ENCODE assay signal across 8 mouse cellular contexts in the genomic region with DNA sequence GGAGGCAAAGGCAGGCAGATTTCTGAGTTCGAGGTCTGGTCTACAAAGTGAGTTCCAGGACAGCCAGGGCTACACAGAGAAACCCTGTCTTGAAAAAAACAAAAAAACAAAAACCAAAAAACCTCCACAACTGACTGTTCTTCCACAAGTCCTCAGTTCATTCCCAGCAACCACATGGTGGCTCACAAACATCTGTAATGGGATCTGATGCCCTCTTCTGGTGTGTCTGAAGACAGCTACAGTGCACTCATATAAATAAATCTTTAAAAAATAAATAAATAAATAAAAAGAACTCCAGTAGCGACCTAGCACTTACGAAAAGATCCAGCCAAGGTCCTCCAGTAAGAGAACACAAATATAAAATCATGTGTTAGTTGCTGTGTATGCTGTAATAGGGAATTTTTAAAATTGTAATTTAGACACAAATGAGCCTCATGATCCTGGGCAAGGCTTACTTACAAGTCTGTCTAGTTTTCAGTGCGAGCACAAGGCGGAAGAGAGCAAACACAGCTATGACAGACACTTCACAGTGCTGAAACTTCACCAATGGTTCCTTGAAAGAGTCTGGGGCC. TPM values are rescaled to one million over a fixed set of nuclear protein-coding genes. Genes with fewer than 3 reads are reported as not detected.
DNase-seq lines count a peak whose midpoint lies in the region; ATAC-seq lines count a peak whose summit lies in the region.
"Had no signal": no experiment of that assay in that cellular context is flagged by ENCODE, and none has a peak within 500 bp of the region (broad histone marks: within the 10 kb centered on the region; RNA-seq: fewer than 3 reads in every experiment).

No protein-coding gene starts in this region.

- peaks cover 2% of the 10 kb centered on the region; the same call in 1 of the 2 replicates for H3K4me1 ChIP-seq in lung, embryonic 16.5 days (replicated peaks; ENCODE audit: control insufficient read depth, insufficient read depth, low read length)
- H3K4me1 ChIP-seq in embryonic facial prominence, embryonic 15.5 days: 0 out of 2 replicates have a peak, but pooled peaks cover 3% of the 10 kb centered on the region
- H3K4me1 ChIP-seq in limb, embryonic 12.5 days (replicated peaks): 0 out of 2 replicates have a peak, but pooled peaks cover 6% of the 10 kb centered on the region
- no peaks in the 10 kb centered on the region for H3K4me1 ChIP-seq in stomach, embryonic 14.5 days (ENCODE audit: control insufficient read depth, insufficient read depth, low read length)

- no peak for DNase-seq in lung, postnatal 36 days
- DNase-seq in layer of hippocampus, adult 18-20 months (ENCODE audit: low spot score in 2 of 2): no peak
- no peak for DNase-seq in thymus, postnatal 14 days

- H3K27ac ChIP-seq in lung, embryonic 16.5 days (ENCODE audit: low read length): peak overlapping the region; percentile 99
- H3K27ac ChIP-seq in embryonic facial prominence, embryonic 15.5 days (replicated peaks): peak overlapping the region; percentile 99
- H3K27ac ChIP-seq in limb, embryonic 12.5 days: peak overlapping the region; percentile 97
- H3K27ac ChIP-seq in stomach, embryonic 14.5 days (ENCODE audit: low read length): peak overlapping the region; percentile 99; the same call in 1 of the 2 replicates

- H3K9ac ChIP-seq in lung, embryonic 16.5 days (ENCODE audit: low read length): peak overlapping the region; percentile 93
- H3K9ac ChIP-seq in embryonic facial prominence, embryonic 15.5 days: peak overlapping the region; percentile 69
- peak overlapping the region; percentile 79 for H3K9ac ChIP-seq in limb, embryonic 12.5 days (replicated peaks)
- peak overlapping the region; percentile 77 for H3K9ac ChIP-seq in stomach, embryonic 14.5 days (replicated peaks; ENCODE audit: low read depth, low read length)

- peak overlapping the region; percentile 95 for H3K4me3 ChIP-seq in lung, embryonic 16.5 days (ENCODE audit: low read length)
- peak overlapping the region; percentile 89 for H3K4me3 ChIP-seq in embryonic facial prominence, embryonic 15.5 days (replicated peaks)
- H3K4me3 ChIP-seq in limb, embryonic 12.5 days (replicated peaks): peak overlapping the region; percentile 76
- peak overlapping the region; percentile 86 for H3K4me3 ChIP-seq in stomach, embryonic 14.5 days (ENCODE audit: low read depth, low read length)

- peaks cover 7% of the 10 kb centered on the region for H3K36me3 ChIP-seq in lung, embryonic 16.5 days (ENCODE audit: control insufficient read depth, insufficient read depth, low read length)
- H3K36me3 ChIP-seq in embryonic facial prominence, embryonic 15.5 days: peaks cover 17% of the 10 kb centered on the region
- peaks cover 30% of the 10 kb centered on the region for H3K36me3 ChIP-seq in limb, embryonic 12.5 days
- peaks cover 9% of the 10 kb centered on the region; the same call in 1 of the 2 replicates for H3K36me3 ChIP-seq in stomach, embryonic 14.5 days (ENCODE audit: control insufficient read depth, insufficient read depth, low read length)

- no peaks in the 10 kb centered on the region for H3K9me3 ChIP-seq in lung, embryonic 16.5 days (ENCODE audit: control insufficient read depth, low read length)
- no peaks in the 10 kb centered on the region for H3K9me3 ChIP-seq in embryonic facial prominence, embryonic 15.5 days (replicated peaks)
- no peaks in the 10 kb centered on the region for H3K9me3 ChIP-seq in limb, embryonic 12.5 days
- no peaks in the 10 kb centered on the region for H3K9me3 ChIP-seq in stomach, embryonic 14.5 days (ENCODE audit: control insufficient read depth, low read depth, low read length)

- H3K4me2 ChIP-seq in lung, embryonic 16.5 days (ENCODE audit: low read depth, low read length): peak overlapping the region; percentile 83
- peak overlapping the region; percentile 67 for H3K4me2 ChIP-seq in embryonic facial prominence, embryonic 15.5 days (replicated peaks)
- H3K4me2 ChIP-seq in limb, embryonic 12.5 days: peak overlapping the region; percentile 63
- H3K4me2 ChIP-seq in stomach, embryonic 14.5 days (replicated peaks; ENCODE audit: low read depth, low read length): peak overlapping the region; percentile 66

- ATAC-seq in lung, embryonic 16.5 days (ENCODE audit: low read depth): no peak
- no peak for ATAC-seq in embryonic facial prominence, embryonic 15.5 days (ENCODE audit: insufficient number of reproducible peaks, low FRiP score, low TSS enrichment, low read depth)
- no peak for ATAC-seq in limb, embryonic 12.5 days (ENCODE audit: insufficient number of reproducible peaks, insufficient read depth, low FRiP score, low TSS enrichment, low read depth)
- ATAC-seq in stomach, embryonic 14.5 days (ENCODE audit: insufficient number of reproducible peaks, insufficient read depth, low FRiP score, low read depth): no peak

- WGBS in lung, embryonic 16.5 days: 24% methylated on average over 5 of the region's 5 CpGs
- 35% methylated on average over 5 of the region's 5 CpGs for WGBS in embryonic facial prominence, embryonic 15.5 days
- 53% methylated on average over 5 of the region's 5 CpGs for WGBS in limb, embryonic 12.5 days
- WGBS in stomach, embryonic 14.5 days: 34% methylated on average over 5 of the region's 5 CpGs

- no peaks in the 10 kb centered on the region for H3K27me3 ChIP-seq in lung, embryonic 16.5 days (ENCODE audit: control insufficient read depth, insufficient read depth, low read depth, low read length)
- H3K27me3 ChIP-seq in embryonic facial prominence, embryonic 15.5 days: no peaks in the 10 kb centered on the region
- H3K27me3 ChIP-seq in limb, embryonic 12.5 days: no peaks in the 10 kb centered on the region
- no peaks in the 10 kb centered on the region for H3K27me3 ChIP-seq in stomach, embryonic 14.5 days (ENCODE audit: control insufficient read depth, insufficient read depth, low read length)

RNA-seq across cellular contexts. Expression of a gene that starts 0.9 kb away (rescaled TPM):
- 49.1 and 52.2 TPM in 2 replicates for polyA plus RNA-seq in lung, embryonic 16.5 days (2015; fragmentation: Nextera tagmentation; extraction: Ambion mirVana)
- 40.5 and 41.4 TPM in 2 replicates for polyA plus RNA-seq in embryonic facial prominence, embryonic 15.5 days (2015; fragmentation: Nextera tagmentation; extraction: Ambion mirVana)
- 62.9 and 66.1 TPM in 2 replicates for polyA plus RNA-seq in limb, embryonic 12.5 days (2016; fragmentation: Nextera tagmentation; extraction: Ambion mirVana)
- polyA plus RNA-seq in stomach, embryonic 14.5 days (2014; fragmentation: Nextera tagmentation; extraction: Ambion mirVana): 48.0 and 48.1 TPM in 2 replicates
- total RNA-seq in layer of hippocampus, adult 18-20 months (2021): 10 to 100 TPM; 16.7 to 18.7 TPM

RNA-seq across cellular contexts. Expression of a gene that starts 20.7 kb away (rescaled TPM):
- 995 and 1,031 TPM in 2 replicates for polyA plus RNA-seq in lung, embryonic 16.5 days (2015; fragmentation: Nextera tagmentation; extraction: Ambion mirVana)
- 826 and 839 TPM in 2 replicates for polyA plus RNA-seq in embryonic facial prominence, embryonic 15.5 days (2015; fragmentation: Nextera tagmentation; extraction: Ambion mirVana)
- 1,072 and 1,099 TPM in 2 replicates for polyA plus RNA-seq in limb, embryonic 12.5 days (2016; fragmentation: Nextera tagmentation; extraction: Ambion mirVana)
- polyA plus RNA-seq in stomach, embryonic 14.5 days (2014; fragmentation: Nextera tagmentation; extraction: Ambion mirVana): 946 and 996 TPM in 2 replicates
- total RNA-seq in layer of hippocampus, adult 18-20 months (2021): 10 to 100 TPM; 40.1 to 45.0 TPM

RNA-seq across cellular contexts. Expression of a gene that starts 20.8 kb away (rescaled TPM):
- polyA plus RNA-seq in lung, embryonic 16.5 days (2015; fragmentation: Nextera tagmentation; extraction: Ambion mirVana): 4.1 and 5.2 TPM in 2 replicates
- 6.9 and 8.6 TPM in 2 replicates for polyA plus RNA-seq in embryonic facial prominence, embryonic 15.5 days (2015; fragmentation: Nextera tagmentation; extraction: Ambion mirVana)
- polyA plus RNA-seq in limb, embryonic 12.5 days (2016; fragmentation: Nextera tagmentation; extraction: Ambion mirVana): 7.9 and 8.7 TPM in 2 replicates
- polyA plus RNA-seq in stomach, embryonic 14.5 days (2014; fragmentation: Nextera tagmentation; extraction: Ambion mirVana): 6.3 and 8.0 TPM in 2 replicates
- 1 to 10 TPM; 2.1 to 3.2 TPM for total RNA-seq in layer of hippocampus, adult 18-20 months (2021)

RNA-seq across cellular contexts. Expression of a gene that starts 49.9 kb away (rescaled TPM):
- polyA plus RNA-seq in lung, embryonic 16.5 days (2015; fragmentation: Nextera tagmentation; extraction: Ambion mirVana): 0.45 and 1.8 TPM in 2 replicates
- polyA plus RNA-seq in embryonic facial prominence, embryonic 15.5 days (2015; fragmentation: Nextera tagmentation; extraction: Ambion mirVana): 1.2 and 1.9 TPM in 2 replicates
- polyA plus RNA-seq in limb, embryonic 12.5 days (2016; fragmentation: Nextera tagmentation; extraction: Ambion mirVana): not detected in 2 replicates
- not detected in 2 replicates for polyA plus RNA-seq in stomach, embryonic 14.5 days (2014; fragmentation: Nextera tagmentation; extraction: Ambion mirVana)
- total RNA-seq in layer of hippocampus, adult 18-20 months (2021): under 1 TPM in 1 of 2 experiments, not detected in 1; 0.45 TPM
- total RNA-seq: common myeloid progenitor, adult 5-6 weeks had no signal
